Mouse (Mus musculus) kidney, adult 2 months (tissue): ENCODE data around the gene Lhfpl2.

Experiments
- CTCF ChIP-seq: fragments of 200-500 bp; conservative IDR thresholded peaks from 2 replicates; pipeline ENCODE4 v1.5.1; 2011; ENCODE audit warnings: low read depth, mild to moderate bottlenecking, control low read depth, low read length, moderate library complexity, mixed read lengths; ENCODE audit not compliant: insufficient read depth, insufficient read length
- POLR2A ChIP-seq: fragments of 200-500 bp; IDR thresholded peaks from one replicate; pipeline ENCODE4 v1.6.1; 2011; ENCODE audit warnings: low read depth, low read length, control low read depth

DNA sequence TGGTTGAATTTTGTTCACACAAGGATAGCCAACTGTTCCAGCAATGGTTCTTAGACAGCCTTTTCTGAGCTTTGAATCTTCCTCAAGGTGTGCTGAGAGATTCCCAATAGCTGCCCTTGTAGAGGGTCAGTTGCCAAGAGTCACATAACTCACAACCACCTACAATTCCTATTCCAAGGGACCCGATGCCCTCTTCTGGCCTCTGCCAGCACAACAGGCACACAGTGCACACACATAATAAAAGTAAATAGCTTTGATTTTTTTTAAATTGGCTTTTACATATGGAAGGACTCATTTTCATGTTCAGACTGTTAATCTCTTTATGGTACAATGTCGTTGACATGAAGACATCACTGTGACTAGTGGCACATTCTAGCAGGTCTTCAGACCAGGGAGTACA is 155.1 kb downstream of the Lhfpl2 start:
- TF ChIP-seq CTCF (peak; percentile 45), POLR2A (no peak)
